Comparison of ENCODE assay signal across 8 mouse cellular contexts in the genomic region with DNA sequence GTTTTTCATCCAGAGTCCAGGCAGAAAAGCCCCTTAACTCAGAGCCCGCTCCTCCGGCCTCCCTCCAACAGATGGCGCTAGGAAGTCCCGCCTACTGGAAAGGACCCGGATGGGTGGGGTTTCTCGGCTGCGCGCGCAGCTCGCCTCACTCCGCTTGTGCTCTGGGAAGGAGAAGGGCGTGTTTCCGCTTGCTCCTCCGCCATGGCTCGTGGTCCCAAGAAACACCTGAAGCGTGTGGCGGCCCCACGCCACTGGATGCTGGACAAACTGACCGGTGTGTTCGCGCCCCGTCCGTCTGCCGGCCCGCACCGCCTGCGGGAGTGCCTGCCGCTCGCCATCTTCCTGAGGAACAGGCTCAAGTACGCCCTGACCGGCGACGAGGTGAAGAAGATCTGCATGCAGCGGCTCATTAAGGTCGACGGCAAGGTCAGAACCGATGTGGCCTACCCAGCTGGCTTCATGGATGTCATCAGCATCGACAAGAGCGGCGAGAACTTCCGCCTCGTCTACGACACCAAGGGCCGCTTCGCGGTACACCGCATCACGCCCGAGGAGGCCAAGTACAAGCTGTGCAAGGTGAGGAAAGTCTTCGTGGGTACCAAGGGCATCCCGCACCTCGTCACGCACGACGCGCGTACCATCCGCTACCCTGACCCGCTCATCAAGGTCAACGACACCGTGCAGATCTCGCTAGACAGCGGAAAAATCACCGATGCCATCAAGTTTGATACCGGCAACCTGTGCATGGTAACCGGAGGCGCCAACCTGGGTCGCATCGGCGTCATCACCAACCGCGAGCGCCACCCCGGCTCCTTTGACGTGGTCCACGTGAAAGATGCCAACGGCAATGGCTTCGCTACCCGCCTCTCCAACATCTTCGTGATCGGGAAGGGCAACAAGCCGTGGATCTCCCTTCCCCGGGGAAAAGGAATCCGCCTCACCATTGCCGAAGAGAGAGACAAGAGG.
DNase-seq lines count a peak whose midpoint lies in the region; ATAC-seq and TF ChIP-seq lines count a peak whose summit lies in the region.

No protein-coding gene starts in this region.

- H3K4me2 ChIP-seq in lung, embryonic 16.5 days (ENCODE audit: low read depth, low read length) = peak overlapping the region; percentile 68

- H3K36me3 ChIP-seq in lung, embryonic 16.5 days (ENCODE audit: control insufficient read depth, insufficient read depth, low read length) = peaks cover 9% of the 10 kb centered on the region; the same call in 1 of the 2 replicates

- no peak overlapping the region for H3K27ac ChIP-seq in embryonic fibroblast, embryonic 13.5 days (ENCODE audit: insufficient read depth, low read length)
- no peak overlapping the region for H3K27ac ChIP-seq in lung, embryonic 16.5 days (ENCODE audit: low read length)

- peaks cover 6% of the 10 kb centered on the region; the same call in 1 of the 2 replicates for H3K9me3 ChIP-seq in lung, embryonic 16.5 days (ENCODE audit: control insufficient read depth, low read length)

- ATAC-seq in lung, embryonic 16.5 days (ENCODE audit: low read depth) = peak; percentile 78
- no peak for ATAC-seq in erythroid progenitor cell, adult 5-6 weeks (replicated peaks; ENCODE audit: low FRiP score, poor library complexity, severe bottlenecking)

- TF ChIP-seq POLR2A in embryonic fibroblast, embryonic 13.5 days (IDR thresholded peaks at IDR 0.05; ENCODE audit: low read depth, low read length) = peak; percentile 85

- H3K27me3 ChIP-seq in lung, embryonic 16.5 days (ENCODE audit: control insufficient read depth, insufficient read depth, low read depth, low read length) = no peaks in the 10 kb centered on the region

- peak overlapping the region; percentile 66 for H3K9ac ChIP-seq in lung, embryonic 16.5 days (ENCODE audit: low read length)

- 29% methylated on average over 84 of the region's 85 CpGs for WGBS in lung, embryonic 16.5 days

- peak; percentile 84 for DNase-seq in Muller cell, postnatal 12 days (ENCODE audit: inconsistent ontology term)
- DNase-seq in brain, embryonic 18.5 days (ENCODE audit: low read depth, low spot score) = peak; percentile 26
- peak; percentile 68 to 84 for DNase-seq in heart, postnatal 10 days
- DNase-seq in kidney, postnatal 25 days = peak; percentile 68 to 80
- peak; percentile 43 for DNase-seq in right cerebral cortex, postnatal 25 days

- H3K4me1 ChIP-seq in embryonic fibroblast, embryonic 13.5 days (ENCODE audit: control insufficient read depth, insufficient read depth, low read length) = no peaks in the 10 kb centered on the region
- peaks cover 4% of the 10 kb centered on the region; the same call in 1 of the 2 replicates for H3K4me1 ChIP-seq in lung, embryonic 16.5 days (replicated peaks; ENCODE audit: control insufficient read depth, insufficient read depth, low read length)

- peak overlapping the region; percentile 47 for H3K4me3 ChIP-seq in embryonic fibroblast, embryonic 13.5 days (ENCODE audit: insufficient read depth, low read length)
- H3K4me3 ChIP-seq in lung, embryonic 16.5 days (ENCODE audit: low read length) = peak overlapping the region; percentile 57

- TF ChIP-seq CTCF in embryonic fibroblast, embryonic 13.5 days (IDR thresholded peaks at IDR 0.05; ENCODE audit: borderline replicate concordance, insufficient read depth, low read length) = no peak

- intact Hi-C loops in heart, postnatal 10 days (cut with DNase I) = no loop called here

Comparison
In these comparisons a context has a peak if more than half of its experiments do, and no peak if none do; other contexts are left out.
1. DNase-seq: peak in every context shown above with its lines; median percentile 84 in Muller cell, postnatal 12 days; 76 in heart, postnatal 10 days; 74 in kidney, postnatal 25 days; 43 in right cerebral cortex, postnatal 25 days; 26 in brain, embryonic 18.5 days.